Mouse (Mus musculus): Measurements from ENCODE around the gene M1ap.

M1ap gene

GRCm38 (mm10) chr6:82946651-82947050 lies at the start of gene M1ap:
TSS of gene M1ap (plus strand) at chr6:82946902.
- DNase-seq (ENCODE audit: low spot score in 2 of 2): no peak

GRCm38 (mm10) chr6:82897311-82897710 lies 49.4 kb upstream of the M1ap start:
- DNase-seq (ENCODE audit: low spot score in 2 of 2): no peak

- no peak for DNase-seq (ENCODE audit: low spot score in 2 of 2)
Observed at GRCm38 (mm10) chr6:82898227-82898626, 48.5 kb upstream of the M1ap start.

GRCm38 (mm10) chr6:82898745-82899144 lies 48.0 kb upstream of the M1ap start:
- no peak for DNase-seq (ENCODE audit: low spot score in 2 of 2)

GRCm38 (mm10) chr6:82902559-82902958 lies 44.1 kb upstream of the M1ap start:
- DNase-seq (ENCODE audit: low spot score in 2 of 2): no peak

- no peak for DNase-seq (ENCODE audit: low spot score in 2 of 2)
Observed at GRCm38 (mm10) chr6:82906985-82907384, 39.7 kb upstream of the M1ap start.

GRCm38 (mm10) chr6:82908034-82908433 lies 38.7 kb upstream of the M1ap start:
- no peak for DNase-seq (ENCODE audit: low spot score in 2 of 2)

GRCm38 (mm10) chr6:82909136-82909855 lies 37.4 kb upstream of the M1ap start:
- DNase-seq (ENCODE audit: low spot score in 2 of 2): no peak

- no peak for DNase-seq (ENCODE audit: low spot score in 2 of 2)
Observed at GRCm38 (mm10) chr6:82911303-82911702, 35.4 kb upstream of the M1ap start.

GRCm38 (mm10) chr6:82913336-82914247 lies 33.1 kb upstream of the M1ap start:
- no peak for DNase-seq (ENCODE audit: low spot score in 2 of 2)

- peak in 1 of 2 experiments; percentile 48 for DNase-seq (ENCODE audit: low spot score in 2 of 2)
Observed at GRCm38 (mm10) chr6:82915889-82916288, 30.8 kb upstream of the M1ap start.

- no peak for DNase-seq (ENCODE audit: low spot score in 2 of 2)
Observed at GRCm38 (mm10) chr6:82916459-82916858, 30.2 kb upstream of the M1ap start.

- DNase-seq (ENCODE audit: low spot score in 2 of 2): no peak
Observed at GRCm38 (mm10) chr6:82917076-82917777, 29.5 kb upstream of the M1ap start.

GRCm38 (mm10) chr6:82917778-82918129 lies 28.9 kb upstream of the M1ap start:
- DNase-seq (ENCODE audit: low spot score in 2 of 2): peak; percentile 44 to 53

- no peak for DNase-seq (ENCODE audit: low spot score in 2 of 2)
Observed at GRCm38 (mm10) chr6:82918371-82918770, 28.3 kb upstream of the M1ap start.

- DNase-seq (ENCODE audit: low spot score in 2 of 2): no peak
Observed at GRCm38 (mm10) chr6:82919520-82919919, 27.2 kb upstream of the M1ap start.

GRCm38 (mm10) chr6:82921426-82922224 lies 25.1 kb upstream of the M1ap start:
- no peak for DNase-seq (ENCODE audit: low spot score in 2 of 2)

- no peak for DNase-seq (ENCODE audit: low spot score in 2 of 2)
Observed at GRCm38 (mm10) chr6:82925005-82925404, 21.7 kb upstream of the M1ap start.

- DNase-seq (ENCODE audit: low spot score in 2 of 2): no peak
Observed at GRCm38 (mm10) chr6:82926106-82926505, 20.6 kb upstream of the M1ap start.

- DNase-seq (ENCODE audit: low spot score in 2 of 2): no peak
Observed at GRCm38 (mm10) chr6:82926528-82926927, 20.2 kb upstream of the M1ap start.

GRCm38 (mm10) chr6:82927617-82928016 lies 19.1 kb upstream of the M1ap start:
- DNase-seq (ENCODE audit: low spot score in 2 of 2): no peak

Data from frontal cortex, postnatal 25 days (tissue).